Mouse (Mus musculus): ENCODE data around the gene Gm49358.
A peak's percentile ranks its signal among the peaks of the same experiment; 100 is the strongest.

Gene Gm49358

GRCm38 (mm10) chr10:86814292-86815131 is 50.7 kb downstream of the Gm49358 start:
- DNase-seq = no peak

GRCm38 (mm10) chr10:86815133-86815532 is 51.4 kb downstream of the Gm49358 start:
- no peak for DNase-seq

- DNase-seq = no peak
Observed at GRCm38 (mm10) chr10:86819649-86820165, 55.9 kb downstream of the Gm49358 start.

GRCm38 (mm10) chr10:86821014-86821413 is 57.2 kb downstream of the Gm49358 start:
- DNase-seq = no peak

- peak; percentile 43 to 49 for DNase-seq
Observed at GRCm38 (mm10) chr10:86824093-86824492, 60.3 kb downstream of the Gm49358 start.

GRCm38 (mm10) chr10:86824871-86825270 is 61.1 kb downstream of the Gm49358 start:
- no peak for DNase-seq

- DNase-seq = no peak
Observed at GRCm38 (mm10) chr10:86825871-86826522, 62.2 kb downstream of the Gm49358 start.

- DNase-seq = no peak
Observed at GRCm38 (mm10) chr10:86826929-86827328, 63.2 kb downstream of the Gm49358 start.

GRCm38 (mm10) chr10:86828221-86829135 is 64.7 kb downstream of the Gm49358 start:
- peak; percentile 42 to 53 for DNase-seq

- DNase-seq = peak; percentile 27 to 36
Observed at GRCm38 (mm10) chr10:86829515-86829914, 65.7 kb downstream of the Gm49358 start.

GRCm38 (mm10) chr10:86836784-86837183 is 73.0 kb downstream of the Gm49358 start:
- no peak for DNase-seq

- no peak for DNase-seq
Observed at GRCm38 (mm10) chr10:86838827-86839226, 75.1 kb downstream of the Gm49358 start.

- no peak for DNase-seq
Observed at GRCm38 (mm10) chr10:86842659-86843058, 78.9 kb downstream of the Gm49358 start.

GRCm38 (mm10) chr10:86846926-86847467 is 83.2 kb downstream of the Gm49358 start:
- no peak for DNase-seq

- DNase-seq = no peak
Observed at GRCm38 (mm10) chr10:86849087-86849486, 85.3 kb downstream of the Gm49358 start.

- DNase-seq = no peak
Observed at GRCm38 (mm10) chr10:86849508-86849907, 85.7 kb downstream of the Gm49358 start.

GRCm38 (mm10) chr10:86852160-86852559 is 88.4 kb downstream of the Gm49358 start:
- no peak for DNase-seq

GRCm38 (mm10) chr10:86853433-86853832 is 89.7 kb downstream of the Gm49358 start:
- no peak for DNase-seq

- no peak for DNase-seq
Observed at GRCm38 (mm10) chr10:86860396-86860795, 96.6 kb downstream of the Gm49358 start.

- DNase-seq = no peak
Observed at GRCm38 (mm10) chr10:86862496-86862895, 98.7 kb downstream of the Gm49358 start.

GRCm38 (mm10) chr10:86863429-86863828 is 99.7 kb downstream of the Gm49358 start:
- DNase-seq = peak; percentile 8 to 14

- no peak for DNase-seq
Observed at GRCm38 (mm10) chr10:86872121-86872520, 108.3 kb downstream of the Gm49358 start.

- no peak for DNase-seq
Observed at GRCm38 (mm10) chr10:86872591-86872990, 108.8 kb downstream of the Gm49358 start.

All from B cell, adult 2 months (primary cell).